Mouse (Mus musculus): Measurements from ENCODE around the gene Prorsd1.
"Not testable (repeated sequence)": the region's sequence is repeated elsewhere in the genome, so short reads cannot be mapped to it uniquely, and the experiment has no call there.

DNA sequence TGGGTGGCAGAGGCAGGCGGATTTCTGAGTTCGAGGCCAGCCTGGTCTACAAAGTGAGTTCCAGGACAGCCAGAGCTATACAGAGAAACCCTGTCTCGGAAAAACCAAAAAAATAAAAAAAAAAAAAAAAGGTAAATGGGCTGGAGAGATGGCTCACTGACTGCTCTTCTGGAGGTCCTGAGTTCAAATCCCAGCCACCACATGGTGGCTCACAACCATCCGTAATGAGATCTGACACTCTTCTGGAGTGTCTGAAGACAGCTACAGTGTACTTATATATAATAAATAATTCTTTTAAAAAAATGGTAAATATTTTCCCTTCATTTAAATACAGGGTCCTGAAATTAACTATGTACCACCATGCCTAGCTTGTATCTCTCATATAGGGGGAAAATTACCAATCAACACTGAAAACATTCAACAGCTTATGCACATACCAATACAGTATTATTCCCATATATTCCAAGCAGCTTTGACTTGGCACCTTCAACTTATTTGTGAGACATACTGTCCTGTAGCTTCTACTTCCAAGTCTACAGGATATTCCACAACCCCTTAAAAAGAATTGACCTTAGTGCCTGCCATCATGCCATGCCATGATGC is 30.4 kb upstream of the Prorsd1 start:
- TF ChIP-seq CTCF (IDR thresholded peaks at IDR 0.05; ENCODE audit: low read depth, low read length); EP300 (IDR thresholded peaks at IDR 0.05; ENCODE audit: insufficient read depth, low read depth, low read length): not testable (repeated sequence)
